Mouse (Mus musculus): Measurements from ENCODE around the gene Prr12. TPM values are rescaled to one million over a fixed set of nuclear protein-coding genes. Genes with fewer than 3 reads are reported as not detected.

The Prr12 gene
- polyA plus RNA-seq, 1 experiment from 2014 or later, result 13.7 TPM

DNA sequence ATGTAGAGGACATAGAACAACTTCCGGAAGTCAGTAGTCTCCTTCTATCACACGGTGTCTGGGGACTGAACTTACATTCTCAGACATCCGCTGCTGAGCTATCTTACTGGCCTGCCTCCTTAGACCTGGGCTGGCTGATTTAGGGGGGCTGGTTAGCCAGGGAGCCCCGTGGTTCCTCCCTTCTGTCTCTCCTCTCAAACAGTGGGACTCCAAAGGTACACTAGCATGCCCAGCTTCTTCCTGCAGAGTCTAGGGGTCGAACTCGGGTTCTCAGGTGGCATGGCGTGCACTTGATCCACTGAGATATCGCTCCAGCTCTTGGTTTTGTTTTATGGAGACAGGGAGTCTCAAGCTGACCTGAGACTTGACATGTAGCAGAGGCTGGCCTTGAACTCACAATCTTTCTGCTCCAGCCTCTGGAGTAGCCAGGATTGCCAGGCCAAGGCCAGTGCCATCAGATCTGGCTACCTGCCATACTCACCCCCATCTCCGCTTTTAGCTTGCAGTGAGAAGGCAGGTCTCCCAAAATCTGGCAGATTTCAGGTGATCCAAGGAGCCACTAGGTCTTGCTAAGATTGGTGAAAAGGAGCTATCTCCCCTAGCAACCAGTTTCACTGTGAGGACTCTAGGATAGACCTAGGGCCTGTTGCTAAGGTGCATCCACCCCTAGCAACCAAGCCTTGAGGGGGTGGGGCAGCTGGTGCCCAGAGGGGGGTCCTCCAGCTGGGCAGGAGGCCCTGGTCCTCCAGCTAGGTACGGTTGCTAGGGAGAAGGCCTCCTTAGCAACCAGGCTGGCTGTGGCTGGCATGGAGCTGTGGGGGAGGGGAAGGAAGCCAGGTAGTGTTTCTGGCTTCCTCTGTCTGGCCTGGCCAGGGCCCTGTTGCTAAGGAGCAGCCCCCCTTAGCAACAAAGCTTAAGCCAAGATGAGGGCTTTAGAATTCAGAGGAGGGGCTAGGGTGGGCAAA is 6.2 kb upstream of the Prr12 start:
- 77% methylated on average over 10 of the region's 10 CpGs for WGBS
- Histone ChIP-seq H3K4me2 (replicated peaks) (0 out of 2 replicates have a peak overlapping the region, but pooled peaks have one; percentile 7), H3K27ac (replicated peaks) (peak overlapping the region; percentile 49), H3K9ac (replicated peaks) (0 out of 2 replicates have a peak overlapping the region, but pooled peaks have one; percentile 31), H3K36me3 (no peaks in the 10 kb centered on the region), H3K4me1 (peaks cover 31% of the 10 kb centered on the region), H3K27me3 (peaks cover 7% of the 10 kb centered on the region), H3K9me3 (no peaks in the 10 kb centered on the region), H3K4me3 (no peak overlapping the region)
- no peak for ATAC-seq (ENCODE audit: low FRiP score, low read depth)

DNA sequence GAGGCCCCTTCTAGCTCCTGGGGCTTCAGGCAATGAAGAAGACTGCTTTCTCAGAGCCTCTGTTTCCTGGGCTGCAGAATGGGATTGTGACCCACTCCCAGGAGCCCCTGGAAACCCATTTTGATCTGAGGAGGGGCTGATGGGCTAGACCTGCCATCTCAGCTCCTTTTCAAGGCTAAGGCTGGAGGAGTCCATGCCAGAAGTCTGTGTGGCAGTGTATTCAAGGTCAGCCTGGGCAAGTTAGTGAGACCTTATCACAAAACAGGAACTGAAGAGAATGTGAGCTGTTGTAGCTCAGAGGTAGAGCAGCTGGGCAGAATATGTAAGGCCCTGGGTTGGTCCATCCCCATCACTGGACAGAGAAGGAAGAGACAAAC is 4.3 kb upstream of the Prr12 start:
- H3K27ac ChIP-seq (replicated peaks), result no peak overlapping the region
- no peak overlapping the region for H3K9ac ChIP-seq (replicated peaks)
- no peak for ATAC-seq (ENCODE audit: low FRiP score, low read depth)
- no peaks in the 10 kb centered on the region for H3K36me3 ChIP-seq
- peaks cover 7% of the 10 kb centered on the region for H3K27me3 ChIP-seq
- H3K4me2 ChIP-seq (replicated peaks), result no peak overlapping the region
- no peak overlapping the region for H3K4me3 ChIP-seq
- peaks cover 29% of the 10 kb centered on the region for H3K4me1 ChIP-seq
- no peaks in the 10 kb centered on the region for H3K9me3 ChIP-seq

DNA sequence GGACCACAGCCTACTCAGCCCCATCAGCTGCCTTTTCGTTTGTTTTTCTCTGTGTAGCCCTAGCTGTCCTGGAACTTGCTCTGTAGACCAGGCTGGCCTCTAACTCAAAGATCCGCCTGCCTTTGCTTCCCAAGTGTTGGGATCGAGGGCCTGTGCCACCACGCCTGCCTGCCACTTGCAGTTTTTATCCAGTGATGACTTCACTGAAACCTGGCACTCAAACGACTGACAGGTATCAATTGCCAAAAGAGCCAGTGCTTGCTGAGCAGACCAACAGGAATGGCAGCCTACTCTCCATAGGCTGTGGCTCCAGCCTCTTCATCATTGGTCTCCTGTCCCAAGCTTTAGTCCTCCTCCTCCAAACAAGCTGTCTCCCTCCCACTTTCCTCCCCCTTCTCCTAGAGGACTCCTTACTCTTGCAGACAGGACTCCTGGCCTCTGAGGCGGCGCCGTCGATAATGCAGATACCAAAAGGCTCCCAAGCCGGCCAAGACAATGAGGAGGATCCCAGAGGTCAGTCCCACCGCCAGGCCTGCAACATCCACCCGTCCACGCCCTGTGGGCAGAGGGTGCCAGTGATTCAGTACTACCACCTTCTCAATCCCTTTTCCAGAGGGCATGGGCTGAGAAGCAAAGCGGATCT is 3.8 kb upstream of the Prr12 start:
- no peak overlapping the region for H3K4me2 ChIP-seq (replicated peaks)
- H3K9ac ChIP-seq (replicated peaks), result no peak overlapping the region
- peaks cover 30% of the 10 kb centered on the region for H3K4me1 ChIP-seq
- H3K36me3 ChIP-seq, result no peaks in the 10 kb centered on the region
- H3K4me3 ChIP-seq, result no peak overlapping the region
- no peak for ATAC-seq (ENCODE audit: low FRiP score, low read depth)
- H3K9me3 ChIP-seq, result no peaks in the 10 kb centered on the region
- no peak overlapping the region for H3K27ac ChIP-seq (replicated peaks)
- peaks cover 7% of the 10 kb centered on the region for H3K27me3 ChIP-seq
- 65% methylated on average over 14 of the region's 14 CpGs for WGBS

DNA sequence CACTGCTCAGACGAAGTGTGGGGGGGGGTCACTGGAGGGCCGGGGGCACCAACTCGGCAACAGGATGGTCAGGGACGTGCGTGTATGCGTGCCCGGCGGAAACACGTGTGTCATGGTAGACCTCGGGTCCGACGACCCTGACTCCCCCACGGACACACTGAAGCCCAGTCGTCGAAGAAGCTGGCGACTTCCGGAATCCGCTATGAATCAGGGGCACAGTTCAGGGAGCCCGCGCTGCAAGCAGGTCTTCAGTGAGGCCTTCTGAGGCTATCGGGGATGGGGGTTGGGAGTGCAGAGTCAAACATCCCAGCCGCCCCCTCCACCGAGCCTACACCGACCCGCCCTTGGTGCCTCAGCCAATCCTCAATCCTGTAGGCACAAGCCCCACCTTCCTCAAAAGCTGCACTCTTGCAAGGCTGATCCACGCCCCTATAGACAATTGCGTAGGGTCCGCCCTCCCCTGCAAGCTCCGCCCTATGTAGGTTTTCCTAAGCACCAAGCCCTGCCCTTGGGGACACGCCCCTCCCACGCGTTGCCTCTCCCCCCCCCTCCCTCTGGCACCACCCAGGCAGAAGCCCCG is 1.3 kb upstream of the Prr12 start:
- Histone ChIP-seq H3K9ac (replicated peaks) (peak overlapping the region; percentile 96), H3K36me3 (peaks cover 17% of the 10 kb centered on the region), H3K27ac (replicated peaks) (peak overlapping the region; percentile 98), H3K4me2 (replicated peaks) (peak overlapping the region; percentile 98), H3K4me3 (peak overlapping the region; percentile 95), H3K9me3 (no peaks in the 10 kb centered on the region), H3K4me1 (peaks cover 31% of the 10 kb centered on the region), H3K27me3 (peaks cover 7% of the 10 kb centered on the region)
- under 1% methylated on average over 33 of the region's 33 CpGs for WGBS
- ATAC-seq (ENCODE audit: low FRiP score, low read depth), result peak; percentile 88

DNA sequence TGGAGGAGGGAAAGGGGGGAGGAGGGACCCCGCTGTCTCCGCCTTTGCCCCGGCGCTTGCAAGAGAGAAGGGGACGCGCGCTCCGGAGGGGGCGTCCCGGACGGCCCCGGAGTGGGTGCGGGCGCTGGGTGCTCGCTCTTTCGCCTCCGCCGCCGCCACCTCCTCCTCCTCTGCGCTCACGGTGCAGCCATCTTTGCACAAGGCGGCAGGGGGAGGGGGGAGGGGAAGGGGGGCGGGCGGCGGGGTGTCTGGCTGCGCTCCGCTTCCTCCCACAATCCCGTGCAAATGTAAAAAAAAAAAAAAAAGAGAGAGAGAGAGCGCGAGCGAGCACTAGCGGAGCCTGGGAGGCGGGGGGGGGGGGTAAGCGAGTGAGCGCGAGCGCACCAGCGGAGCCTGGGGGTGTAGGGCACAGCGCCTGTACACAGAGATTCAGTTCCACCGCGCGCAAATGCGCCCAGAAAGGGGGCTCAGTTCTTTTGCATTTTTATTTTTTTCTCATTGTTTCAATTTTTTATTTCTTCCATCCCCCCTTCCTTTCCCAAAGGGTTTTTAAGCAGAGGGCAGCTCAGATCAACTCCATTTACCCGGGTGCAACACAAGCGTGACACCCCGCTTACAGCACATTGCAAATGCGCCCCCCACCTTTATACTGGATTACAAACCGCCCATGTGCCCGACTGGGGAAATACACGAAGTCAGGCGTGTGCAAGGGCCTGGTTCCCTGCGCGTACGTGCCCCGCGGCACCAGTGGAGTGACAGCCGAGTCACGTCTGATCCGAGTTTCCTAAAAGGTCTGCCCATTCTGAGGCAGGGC is 643 bp upstream of the Prr12 start:
- peak; percentile 42 for ATAC-seq (ENCODE audit: low FRiP score, low read depth)
- Histone ChIP-seq H3K4me1 (peaks cover 26% of the 10 kb centered on the region), H3K27ac (replicated peaks) (peak overlapping the region; percentile 98), H3K9me3 (no peaks in the 10 kb centered on the region), H3K4me3 (peak overlapping the region; percentile 95), H3K9ac (replicated peaks) (peak overlapping the region; percentile 96), H3K27me3 (peaks cover 7% of the 10 kb centered on the region), H3K36me3 (peaks cover 24% of the 10 kb centered on the region), H3K4me2 (replicated peaks) (peak overlapping the region; percentile 98)
- WGBS, result under 1% methylated on average over 27 of the region's 59 CpGs

DNA sequence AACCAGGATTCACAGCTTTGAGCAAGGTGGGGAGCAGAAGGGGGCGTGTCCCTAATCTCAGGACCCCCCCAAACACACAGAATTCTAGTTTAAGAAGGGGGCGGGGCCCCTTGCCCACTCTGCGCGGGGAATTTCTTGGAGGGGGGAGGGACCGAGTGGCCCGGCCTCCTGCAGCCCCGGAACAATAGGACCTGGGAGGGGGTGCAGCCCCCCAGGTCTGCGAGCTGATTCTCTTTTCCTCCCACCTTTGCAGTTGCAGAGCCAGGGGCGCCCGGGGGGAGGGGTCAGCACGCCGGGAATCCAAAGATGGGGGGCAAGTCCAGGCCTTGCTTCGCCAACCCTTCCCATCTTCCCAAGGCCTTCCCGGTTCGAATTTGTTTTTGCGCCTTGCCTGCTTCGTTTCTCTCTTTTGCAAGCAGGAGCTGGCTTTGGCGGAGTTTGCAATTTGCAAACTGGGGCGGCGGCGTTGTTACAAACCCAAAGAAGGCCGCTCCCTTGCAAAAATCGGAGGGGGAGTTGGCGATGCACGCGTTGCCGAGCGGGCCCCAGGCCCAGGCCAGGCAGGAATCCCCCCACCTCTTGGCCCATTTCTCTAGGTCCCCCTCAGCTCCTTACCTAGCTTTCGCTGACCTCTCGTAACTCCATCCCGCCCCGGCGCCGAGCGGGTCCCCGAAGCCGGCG is 360 bp downstream of the Prr12 start:
- Histone ChIP-seq H3K4me3 (peak overlapping the region; percentile 95), H3K27me3 (peaks cover 7% of the 10 kb centered on the region), H3K9ac (replicated peaks) (peak overlapping the region; percentile 96), H3K27ac (replicated peaks) (peak overlapping the region; percentile 98), H3K4me1 (peaks cover 26% of the 10 kb centered on the region), H3K36me3 (peaks cover 34% of the 10 kb centered on the region), H3K4me2 (replicated peaks) (peak overlapping the region; percentile 98), H3K9me3 (no peaks in the 10 kb centered on the region)
- ATAC-seq (ENCODE audit: low FRiP score, low read depth), result no peak
- 0% methylated on average over 29 of the region's 38 CpGs for WGBS

DNA sequence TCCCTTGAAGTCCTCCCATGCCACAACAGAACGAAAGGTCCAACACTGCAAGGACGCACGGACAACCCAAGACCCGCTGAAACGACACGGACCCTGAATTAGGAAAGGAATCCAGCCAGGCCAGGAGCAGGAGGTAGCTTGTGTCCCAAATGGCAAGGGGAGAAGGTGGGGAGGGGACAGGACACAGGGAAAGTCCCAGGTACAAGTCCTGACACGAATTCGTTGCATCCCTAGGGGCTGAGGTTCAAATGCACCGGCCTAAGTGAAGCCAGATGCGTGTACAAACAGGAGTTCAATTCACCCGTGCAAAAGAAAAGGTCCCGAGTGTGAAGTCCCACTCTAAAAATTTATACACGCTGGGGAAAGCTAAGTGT is 1.1 kb downstream of the Prr12 start:
- Histone ChIP-seq H3K36me3 (peaks cover 41% of the 10 kb centered on the region), H3K27me3 (peaks cover under 1% of the 10 kb centered on the region; the same call in 1 of the 2 replicates), H3K4me1 (peaks cover 28% of the 10 kb centered on the region), H3K4me2 (replicated peaks) (peak overlapping the region; percentile 98), H3K9ac (replicated peaks) (peak overlapping the region; percentile 96), H3K27ac (replicated peaks) (peak overlapping the region; percentile 98), H3K4me3 (peak overlapping the region; percentile 95), H3K9me3 (no peaks in the 10 kb centered on the region)
- 3% methylated on average over 13 of the region's 13 CpGs for WGBS
- no peak for ATAC-seq (ENCODE audit: low FRiP score, low read depth)

DNA sequence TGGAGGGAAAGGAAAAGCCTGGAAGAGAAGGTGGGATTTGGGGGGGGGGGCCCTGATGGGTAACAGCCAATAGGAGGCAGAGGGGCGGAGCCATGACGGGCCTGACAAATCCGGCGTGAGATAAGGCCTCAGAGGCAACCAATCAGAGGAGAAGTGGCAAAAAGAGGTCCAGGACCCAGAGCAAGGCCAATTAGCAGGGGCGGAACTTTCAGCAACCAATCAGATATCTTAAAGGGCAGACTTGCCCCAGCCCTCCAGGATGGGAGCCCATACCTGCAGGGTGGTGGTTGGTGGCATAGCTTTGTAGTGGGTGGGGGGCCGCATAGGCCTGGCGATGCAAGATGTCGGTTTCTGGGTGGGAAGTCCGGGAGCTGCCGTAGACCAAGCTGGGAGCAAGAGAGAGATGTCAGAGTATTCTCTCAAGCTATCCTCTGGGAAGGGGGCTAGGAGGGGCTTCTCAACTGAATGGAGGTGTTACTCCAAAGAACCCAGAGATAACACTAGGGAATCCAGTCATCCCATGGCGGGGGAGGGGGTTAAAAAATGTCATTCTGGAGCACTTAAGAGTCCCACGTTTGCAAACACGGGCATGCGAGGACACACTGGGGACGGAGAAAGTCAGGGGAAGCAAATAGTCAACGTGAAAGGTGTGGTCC is 1.6 kb downstream of the Prr12 start:
- H3K4me3 ChIP-seq, result peak overlapping the region; percentile 95
- H3K9me3 ChIP-seq, result no peaks in the 10 kb centered on the region
- H3K36me3 ChIP-seq, result peaks cover 46% of the 10 kb centered on the region
- H3K4me1 ChIP-seq, result peaks cover 28% of the 10 kb centered on the region
- peak; percentile 55 for ATAC-seq (ENCODE audit: low FRiP score, low read depth)
- WGBS, result 2% methylated on average over 15 of the region's 16 CpGs
- H3K27ac ChIP-seq (replicated peaks), result peak overlapping the region; percentile 98
- H3K9ac ChIP-seq (replicated peaks), result peak overlapping the region; percentile 96; the same call in 1 of the 2 replicates
- H3K4me2 ChIP-seq (replicated peaks), result peak overlapping the region; percentile 98
- no peaks in the 10 kb centered on the region for H3K27me3 ChIP-seq

DNA sequence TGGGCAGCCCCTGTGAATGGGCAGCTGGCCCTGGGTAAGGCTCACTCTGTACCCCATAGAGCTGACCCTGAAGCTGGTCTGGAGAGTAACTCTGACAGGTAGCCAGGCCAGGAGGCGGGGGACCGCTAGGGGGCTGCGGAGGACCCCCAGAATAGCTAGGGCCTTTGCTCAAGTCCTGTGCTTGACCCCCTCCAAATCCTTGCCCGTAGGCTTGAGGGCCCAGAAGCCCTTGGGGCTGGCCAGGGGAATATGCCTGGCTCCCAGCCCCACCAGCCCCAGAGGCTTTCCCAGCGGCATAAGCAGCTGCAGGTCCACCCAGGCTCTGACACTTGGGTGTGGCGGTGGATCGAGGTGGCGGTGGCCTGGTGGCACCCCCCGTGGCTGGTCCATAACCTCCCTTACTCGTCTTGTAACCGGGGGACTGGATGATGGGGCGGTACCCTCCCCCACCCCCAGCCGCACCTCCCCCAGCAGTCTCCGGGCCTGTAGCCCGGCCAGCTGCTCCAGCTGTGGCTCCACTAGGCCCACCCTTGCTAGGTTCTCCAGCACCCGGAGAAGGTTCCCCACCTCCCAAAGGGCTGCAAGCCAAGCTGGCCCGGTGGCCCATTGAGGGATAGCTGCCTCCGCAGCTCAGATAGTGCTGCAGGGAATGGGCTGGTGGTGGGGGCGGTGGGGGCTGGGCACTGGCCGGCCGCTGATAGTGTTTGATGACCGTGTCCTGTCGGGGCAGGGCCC is 3.6 kb downstream of the Prr12 start:
- H3K9ac ChIP-seq (replicated peaks), result no peak overlapping the region
- H3K4me3 ChIP-seq, result 0 out of 2 replicates have a peak overlapping the region, but pooled peaks have one; percentile 1
- no peaks in the 10 kb centered on the region for H3K9me3 ChIP-seq
- H3K4me1 ChIP-seq, result peaks cover 26% of the 10 kb centered on the region
- no peak overlapping the region for H3K27ac ChIP-seq (replicated peaks)
- H3K4me2 ChIP-seq (replicated peaks), result no peak overlapping the region
- peaks cover 66% of the 10 kb centered on the region for H3K36me3 ChIP-seq
- no peaks in the 10 kb centered on the region for H3K27me3 ChIP-seq
- 97% methylated on average over 23 of the region's 23 CpGs for WGBS
- no peak for ATAC-seq (ENCODE audit: low FRiP score, low read depth)

All from midbrain, embryonic 12.5 days (tissue).